Mouse (Mus musculus) embryonic facial prominence, embryonic 13.5 days (tissue): Measurements from ENCODE around the gene Ovol3. TPM values are rescaled to one million over a fixed set of nuclear protein-coding genes. Genes with fewer than 3 reads are reported as not detected.
"Not testable (repeated sequence)": the region's sequence is repeated elsewhere in the genome, so short reads cannot be mapped to it uniquely, and the experiment has no call there.

ENCODE experiments used
- ATAC-seq: fragments of 200-750 bp; cut with Nextera tagmentation; 2 replicates; pipeline ENCODE4 v1.8.0; 2017; ENCODE audit warnings: low read depth; ENCODE audit not compliant: insufficient number of reproducible peaks, insufficient read depth, low FRiP score, low TSS enrichment
- H3K27ac ChIP-seq: fragments of 300-500 bp; sonication (generic); 2 replicates; pipeline ENCODE4 v1.5.1; 2015; ENCODE audit warnings: moderate library complexity, mild to moderate bottlenecking, inconsistent platforms
- H3K27me3 ChIP-seq: fragments of 300-500 bp; sonication (generic); 2 replicates; pipeline ENCODE4 v1.6.1; 2015; ENCODE audit warnings: mild to moderate bottlenecking, inconsistent platforms
- H3K36me3 ChIP-seq: fragments of 300-500 bp; sonication (generic); 2 replicates; pipeline ENCODE4 v1.6.1; 2015; ENCODE audit warnings: mild to moderate bottlenecking, inconsistent platforms
- H3K4me1 ChIP-seq: fragments of 300-500 bp; sonication (generic); 2 replicates; pipeline ENCODE4 v1.6.1; 2015; ENCODE audit warnings: inconsistent platforms
- H3K4me2 ChIP-seq: fragments of 300-500 bp; sonication (generic); 2 replicates; pipeline ENCODE4 v1.6.1; 2015; ENCODE audit warnings: moderate library complexity, mild to moderate bottlenecking, inconsistent platforms
- H3K4me3 ChIP-seq: fragments of 300-500 bp; sonication (generic); 2 replicates; pipeline ENCODE4 v1.5.1; 2015; ENCODE audit warnings: mild to moderate bottlenecking, inconsistent platforms
- H3K9ac ChIP-seq: fragments of 300-500 bp; sonication (generic); 2 replicates; pipeline ENCODE4 v1.6.1; 2015; ENCODE audit warnings: mild to moderate bottlenecking, inconsistent platforms
- H3K9me3 ChIP-seq: fragments of 300-500 bp; sonication (generic); 2 replicates; pipeline ENCODE4 v1.6.1; 2016; ENCODE audit warnings: inconsistent platforms
- WGBS: fragments of 180-500 bp; shearing (Covaris S2); methylation state at CpG from one replicate; pipeline ENCODE4 v1.1.7; 2015; ENCODE audit warnings: mixed read lengths; 5-methylcytosine and 5-hydroxymethylcytosine counted together
- polyA plus RNA-seq: library from polyadenylated mRNA; unstranded; fragments of >200 nt; fragmentation: Nextera tagmentation; extraction: Ambion mirVana; gene quantifications from 2 replicates; pipeline ENCODE4 v1.2.1, GENCODE M21; 2015

The Ovol3 gene
- polyA plus RNA-seq, 1 experiment from 2014 or later: 0.30 TPM

- 75% methylated on average over 3 of the region's 3 CpGs for WGBS
- H3K27ac ChIP-seq: no peak overlapping the region
- ATAC-seq: no peak
These were observed 14.1 kb downstream of the Ovol3 start for GRCm38 (mm10) chr7:30221433-30221832.

GRCm38 (mm10) chr7:30220008-30220356 lies 15.5 kb downstream of the Ovol3 start:
- H3K27ac ChIP-seq: 0 out of 2 replicates have a peak overlapping the region, but pooled peaks have one; percentile 77
- peaks cover 22% of the 10 kb centered on the region for H3K36me3 ChIP-seq
- no peak for ATAC-seq

More at GRCm38 (mm10) chr7:30221433-30221832, 14.1 kb downstream of the Ovol3 start:
- no peak overlapping the region for H3K4me2 ChIP-seq
- H3K4me1 ChIP-seq: peaks cover 10% of the 10 kb centered on the region
- no peak overlapping the region for H3K4me3 ChIP-seq
- no peaks in the 10 kb centered on the region for H3K9me3 ChIP-seq
- no peaks in the 10 kb centered on the region for H3K27me3 ChIP-seq
- H3K9ac ChIP-seq: no peak overlapping the region
- peaks cover 36% of the 10 kb centered on the region for H3K36me3 ChIP-seq

GRCm38 (mm10) chr7:30219293-30220007 lies 16.1 kb downstream of the Ovol3 start:
- 3% methylated on average over 16 of the region's 16 CpGs for WGBS
- Histone ChIP-seq H3K9ac (peak overlapping the region; percentile 64), H3K27ac (peak overlapping the region; percentile 77), H3K36me3 (peaks cover 17% of the 10 kb centered on the region), H3K9me3 (no peaks in the 10 kb centered on the region), H3K4me2 (peak overlapping the region; percentile 68), H3K27me3 (no peaks in the 10 kb centered on the region), H3K4me1 (peaks cover 10% of the 10 kb centered on the region), H3K4me3 (peak overlapping the region; percentile 47)
- ATAC-seq: no peak; the same call in 1 of the 2 replicates

More at GRCm38 (mm10) chr7:30220008-30220356, 15.5 kb downstream of the Ovol3 start:
- 19% methylated on average over 11 of the region's 11 CpGs for WGBS
- Histone ChIP-seq H3K9ac (peak overlapping the region; percentile 63), H3K27me3 (no peaks in the 10 kb centered on the region), H3K4me2 (peak overlapping the region; percentile 68), H3K4me3 (peak overlapping the region; percentile 47), H3K4me1 (peaks cover 10% of the 10 kb centered on the region), H3K9me3 (no peaks in the 10 kb centered on the region)

GRCm38 (mm10) chr7:30217277-30217676 lies 18.2 kb downstream of the Ovol3 start:
- peaks cover 10% of the 10 kb centered on the region for H3K4me1 ChIP-seq
- no peaks in the 10 kb centered on the region for H3K9me3 ChIP-seq
- H3K27ac ChIP-seq: no peak overlapping the region
- H3K36me3 ChIP-seq: no peaks in the 10 kb centered on the region
- H3K4me2 ChIP-seq: no peak overlapping the region
- H3K4me3 ChIP-seq: no peak overlapping the region
- H3K9ac ChIP-seq: no peak overlapping the region
- H3K27me3 ChIP-seq: no peaks in the 10 kb centered on the region
- WGBS: 72% methylated on average over 2 of the region's 2 CpGs
- no peak for ATAC-seq

- no peak for ATAC-seq
- Histone ChIP-seq H3K4me3 (peak overlapping the region; percentile 27), H3K9me3 (no peaks in the 10 kb centered on the region), H3K4me2 (peak overlapping the region; percentile 52), H3K27ac (no peak overlapping the region), H3K36me3 (no peaks in the 10 kb centered on the region), H3K4me1 (peaks cover 10% of the 10 kb centered on the region), H3K9ac (peak overlapping the region; percentile 51; the same call in 1 of the 2 replicates), H3K27me3 (no peaks in the 10 kb centered on the region)
- under 1% methylated on average over 16 of the region's 16 CpGs for WGBS
These were observed 18.8 kb downstream of the Ovol3 start for GRCm38 (mm10) chr7:30216723-30217151.

- Histone ChIP-seq H3K4me2 (no peak overlapping the region), H3K4me3 (no peak overlapping the region), H3K27ac (no peak overlapping the region), H3K36me3 (no peaks in the 10 kb centered on the region), H3K9me3 (no peaks in the 10 kb centered on the region), H3K27me3 (no peaks in the 10 kb centered on the region), H3K9ac (no peak overlapping the region), H3K4me1 (peaks cover 10% of the 10 kb centered on the region)
- ATAC-seq: no peak
- 91% methylated on average over 3 of the region's 3 CpGs for WGBS
These were observed 19.6 kb downstream of the Ovol3 start for GRCm38 (mm10) chr7:30215875-30216274.

- Histone ChIP-seq H3K9ac (no peak overlapping the region), H3K27me3 (no peaks in the 10 kb centered on the region), H3K4me3 (no peak overlapping the region), H3K4me1 (peaks cover under 1% of the 10 kb centered on the region), H3K27ac (no peak overlapping the region), H3K4me2 (no peak overlapping the region), H3K9me3 (no peaks in the 10 kb centered on the region), H3K36me3 (no peaks in the 10 kb centered on the region)
- ATAC-seq: no peak
- WGBS: 87% methylated on average over 3 of the region's 3 CpGs
These were observed 21.6 kb downstream of the Ovol3 start for GRCm38 (mm10) chr7:30213881-30214280.

- Histone ChIP-seq H3K9ac (no peak overlapping the region), H3K36me3 (no peaks in the 10 kb centered on the region), H3K4me3 (no peak overlapping the region), H3K4me2 (no peak overlapping the region), H3K4me1 (no peaks in the 10 kb centered on the region), H3K9me3 (no peaks in the 10 kb centered on the region), H3K27ac (no peak overlapping the region), H3K27me3 (no peaks in the 10 kb centered on the region)
- ATAC-seq: no peak
- 26% methylated on average over 4 of the region's 4 CpGs for WGBS
These were observed 24.5 kb downstream of the Ovol3 start for GRCm38 (mm10) chr7:30211025-30211424.

GRCm38 (mm10) chr7:30206364-30206763 lies 29.2 kb downstream of the Ovol3 start:
- not testable (repeated sequence) for H3K27ac ChIP-seq, H3K36me3 ChIP-seq, H3K9me3 ChIP-seq, H3K4me3 ChIP-seq, H3K4me1 ChIP-seq, ATAC-seq, H3K9ac ChIP-seq, H3K27me3 ChIP-seq, H3K4me2 ChIP-seq
- 47% methylated on average over 5 of the region's 5 CpGs for WGBS

GRCm38 (mm10) chr7:30205383-30205782 lies 30.1 kb downstream of the Ovol3 start:
- no peak overlapping the region for H3K4me3 ChIP-seq
- no peak overlapping the region for H3K4me2 ChIP-seq
- H3K9me3 ChIP-seq: no peaks in the 10 kb centered on the region
- no peak overlapping the region for H3K27ac ChIP-seq
- no peak overlapping the region for H3K9ac ChIP-seq
- no peaks in the 10 kb centered on the region for H3K4me1 ChIP-seq
- ATAC-seq: no peak
- H3K27me3 ChIP-seq: no peaks in the 10 kb centered on the region
- H3K36me3 ChIP-seq: no peaks in the 10 kb centered on the region
- 4% methylated on average over 2 of the region's 2 CpGs for WGBS

GRCm38 (mm10) chr7:30204380-30204779 lies 31.1 kb downstream of the Ovol3 start:
- no peak for ATAC-seq
- no peaks in the 10 kb centered on the region for H3K4me1 ChIP-seq
- no peaks in the 10 kb centered on the region for H3K36me3 ChIP-seq
- H3K9me3 ChIP-seq: no peaks in the 10 kb centered on the region
- H3K9ac ChIP-seq: no peak overlapping the region
- H3K27ac ChIP-seq: no peak overlapping the region
- 57% methylated on average over 8 of the region's 8 CpGs for WGBS
- H3K4me3 ChIP-seq: no peak overlapping the region
- H3K27me3 ChIP-seq: no peaks in the 10 kb centered on the region
- no peak overlapping the region for H3K4me2 ChIP-seq

GRCm38 (mm10) chr7:30202895-30203690 lies 32.4 kb downstream of the Ovol3 start:
- H3K4me3 ChIP-seq: no peak overlapping the region
- H3K27ac ChIP-seq: no peak overlapping the region
- no peaks in the 10 kb centered on the region for H3K36me3 ChIP-seq
- 78% methylated on average over 11 of the region's 11 CpGs for WGBS
- H3K4me1 ChIP-seq: no peaks in the 10 kb centered on the region
- no peaks in the 10 kb centered on the region for H3K9me3 ChIP-seq
- no peaks in the 10 kb centered on the region for H3K27me3 ChIP-seq
- H3K9ac ChIP-seq: no peak overlapping the region
- H3K4me2 ChIP-seq: no peak overlapping the region
- no peak for ATAC-seq
